Mouse (Mus musculus) MEL (cell line): ENCODE results near the gene 6430628N08Rik. TPM values are rescaled to one million over a fixed set of nuclear protein-coding genes. Genes with fewer than 3 reads are reported as not detected.

ENCODE experiments used
- DNase-seq: peaks from one replicate; pipeline ENCODE4 v3.0.0; 2011; ENCODE audit warnings: low read depth, low spot score
- H3K27ac ChIP-seq: 2 replicates; pipeline ENCODE4 v1.5.1; 2012; ENCODE audit warnings: low read depth, mild to moderate bottlenecking, control low read depth, low read length, moderate library complexity; ENCODE audit not compliant: control insufficient read depth
- H3K27me3 ChIP-seq, 2 experiments: fragments of 150-350 bp in 1 of 2; sonication (generic) in 1 of 2; 2 replicates each; pipeline ENCODE4 v1.6.1; 2012; ENCODE audit warnings: low read length in 2 of 2, mild to moderate bottlenecking in 2 of 2, improper control_type of control experiment in 1 of 2, moderate library complexity in 1 of 2; ENCODE audit not compliant: insufficient read depth in 2 of 2, control insufficient read depth in 1 of 2
- H3K36me3 ChIP-seq, 2 experiments: 2 replicates each; pipeline ENCODE4 v1.6.1; 2012 to 2014; ENCODE audit warnings: low read length in 2 of 2, improper control_type of control experiment in 1 of 2, inconsistent platforms in 1 of 2, mild to moderate bottlenecking in 1 of 2; ENCODE audit not compliant: insufficient read depth in 2 of 2, control insufficient read depth in 1 of 2
- H3K4me1 ChIP-seq, 2 experiments: fragments of 150-350 bp in 1 of 2; sonication (generic) in 1 of 2; 2 replicates each; pipeline ENCODE4 v1.6.1; 2012; ENCODE audit warnings: low read length in 2 of 2, improper control_type of control experiment in 1 of 2, mild to moderate bottlenecking in 1 of 2; ENCODE audit not compliant: insufficient read depth in 2 of 2, control insufficient read depth in 1 of 2
- H3K4me3 ChIP-seq, 2 experiments: fragments of 150-350 bp in 1 of 2; sonication (generic) in 1 of 2; 2 replicates each; pipeline ENCODE4 v1.5.1; 2012; ENCODE audit warnings: low read depth in 2 of 2, low read length in 2 of 2, mild to moderate bottlenecking in 2 of 2, moderate library complexity in 2 of 2, control low read depth in 1 of 2, improper control_type of control experiment in 1 of 2; ENCODE audit not compliant: control insufficient read depth in 1 of 2, insufficient read depth in 1 of 2
- H3K79me2 ChIP-seq: 2 replicates; pipeline ENCODE4 v1.6.1; 2012; ENCODE audit warnings: mild to moderate bottlenecking, low read length, moderate library complexity; ENCODE audit not compliant: control insufficient read depth, poor library complexity, insufficient read depth
- H3K9ac ChIP-seq: 2 replicates; pipeline ENCODE4 v1.6.1; 2012; ENCODE audit warnings: low read depth, mild to moderate bottlenecking, control low read depth, low read length, moderate library complexity; ENCODE audit not compliant: control insufficient read depth, poor library complexity, severe bottlenecking
- H3K9me3 ChIP-seq: fragments of 150-350 bp; sonication (generic); replicated peaks from 2 replicates; pipeline ENCODE4 v1.6.1; 2012; ENCODE audit warnings: mild to moderate bottlenecking, low read length, improper control_type of control experiment, moderate library complexity; ENCODE audit not compliant: insufficient read depth
- ELF1 ChIP-seq: IDR thresholded peaks from 2 replicates; pipeline ENCODE4 v1.6.1; 2014; ENCODE audit warnings: low read depth, mild to moderate bottlenecking, inconsistent platforms, low read length, improper control_type of control experiment, moderate library complexity
- GABPA ChIP-seq: IDR thresholded peaks from 2 replicates; pipeline ENCODE4 v1.6.1; 2012; ENCODE audit warnings: low read depth, mild to moderate bottlenecking, inconsistent platforms, low read length, improper control_type of control experiment, moderate library complexity
- HCFC1 ChIP-seq: IDR thresholded peaks from 2 replicates; pipeline ENCODE4 v1.6.1; 2012; ENCODE audit warnings: low read depth, mild to moderate bottlenecking, inconsistent platforms, low read length, improper control_type of control experiment, moderate library complexity
- KAT2A ChIP-seq: conservative IDR thresholded peaks from 2 replicates; pipeline ENCODE4 v1.6.1; 2012; ENCODE audit warnings: low read depth, low read length, improper control_type of control experiment, inconsistent platforms
- MEF2A ChIP-seq: IDR thresholded peaks from 2 replicates; pipeline ENCODE4 v1.6.1; 2014; ENCODE audit warnings: low read depth, mild to moderate bottlenecking, inconsistent platforms, low read length, improper control_type of control experiment; ENCODE audit not compliant: poor library complexity, insufficient replicate concordance, severe bottlenecking; ENCODE audit errors: extremely low read depth
- MXI1 ChIP-seq: IDR thresholded peaks from 2 replicates; pipeline ENCODE4 v1.6.1; 2011; ENCODE audit warnings: mild to moderate bottlenecking, low read depth, low read length, improper control_type of control experiment
- MYC ChIP-seq: IDR thresholded peaks from 2 replicates; pipeline ENCODE4 v1.6.1; 2011; ENCODE audit warnings: low read depth, mild to moderate bottlenecking, low read length, improper control_type of control experiment, moderate library complexity
- POLR2A ChIP-seq, 2 experiments: IDR thresholded peaks; 2 replicates each; pipeline ENCODE4 v1.6.1; 2011 to 2012; ENCODE audit warnings: low read length in 2 of 2, mild to moderate bottlenecking in 2 of 2, control low read depth in 1 of 2, improper control_type of control experiment in 1 of 2, low read depth in 1 of 2, moderate library complexity in 1 of 2; ENCODE audit not compliant: control insufficient read depth in 1 of 2, insufficient read depth in 1 of 2, poor library complexity in 1 of 2
- RCOR1 ChIP-seq: IDR thresholded peaks from 2 replicates; pipeline ENCODE4 v1.6.1; 2012; ENCODE audit warnings: low read depth, mild to moderate bottlenecking, inconsistent platforms, low read length, improper control_type of control experiment
- SIN3A ChIP-seq: IDR thresholded peaks from 2 replicates; pipeline ENCODE4 v1.6.1; 2012; ENCODE audit warnings: low read length, improper control_type of control experiment, inconsistent platforms
- TBP ChIP-seq: IDR thresholded peaks from 2 replicates; pipeline ENCODE4 v1.8.0; 2011; ENCODE audit warnings: low read depth, low read length, improper control_type of control experiment
- TCF12 ChIP-seq: IDR thresholded peaks from 2 replicates; pipeline ENCODE4 v1.6.1; 2014; ENCODE audit warnings: low read depth, mild to moderate bottlenecking, inconsistent platforms, low read length, improper control_type of control experiment, moderate library complexity
- UBTF ChIP-seq: IDR thresholded peaks from 2 replicates; pipeline ENCODE4 v1.6.1; 2012; ENCODE audit warnings: low read depth, mild to moderate bottlenecking, inconsistent platforms, low read length, improper control_type of control experiment, moderate library complexity, borderline replicate concordance; ENCODE audit not compliant: insufficient read depth
- USF1 ChIP-seq: IDR thresholded peaks from 2 replicates; pipeline ENCODE4 v1.6.1; 2014; ENCODE audit warnings: low read depth, mild to moderate bottlenecking, inconsistent platforms, low read length, improper control_type of control experiment, moderate library complexity
- USF2 ChIP-seq, 2 experiments: IDR thresholded peaks; 2 replicates each; pipeline ENCODE4 v1.6.1; 2011 to 2012; ENCODE audit warnings: improper control_type of control experiment in 2 of 2, low read length in 2 of 2, borderline replicate concordance in 1 of 2, inconsistent platforms in 1 of 2, low read depth in 1 of 2, mild to moderate bottlenecking in 1 of 2; ENCODE audit not compliant: insufficient read depth in 1 of 2
- ZMIZ1 ChIP-seq: IDR thresholded peaks from 2 replicates; pipeline ENCODE4 v1.6.1; 2012; ENCODE audit warnings: low read depth, mild to moderate bottlenecking, inconsistent platforms, low read length, improper control_type of control experiment, moderate library complexity
- ZNF384 ChIP-seq: IDR thresholded peaks from 2 replicates; pipeline ENCODE4 v1.6.1; 2012; ENCODE audit warnings: low read depth, mild to moderate bottlenecking, inconsistent platforms, low read length, improper control_type of control experiment
- polyA plus RNA-seq, 2 experiments: library from polyadenylated mRNA; stranded (reverse) in 1 of 2; unstranded in 1 of 2; fragments of >175 nt in 1 of 2; fragments of >200 nt in 1 of 2; gene quantifications; 2 replicates each; pipeline versions ENCODE4 v1.2.1 to v1.2.4; 2012; ENCODE audit warnings: low replicate concordance in 2 of 2, low read depth in 1 of 2; ENCODE audit not compliant: insufficient read length in 2 of 2, insufficient read depth in 1 of 2, missing spikeins in 1 of 2
- total RNA-seq: library from RNA; depleted of rRNA; stranded (reverse); fragments of 300-350 nt; gene quantifications from 2 replicates; pipeline ENCODE4 v1.2.3, GENCODE M21; 2012

Gene 6430628N08Rik
- total and polyA plus RNA-seq, 3 experiments: not detected

- H3K9ac ChIP-seq: no peak overlapping the region
- H3K36me3 ChIP-seq: no peaks in the 10 kb centered on the region
- H3K4me3 ChIP-seq: no peak overlapping the region
- H3K9me3 ChIP-seq: no peaks in the 10 kb centered on the region
- DNase-seq: no peak
- no peak for TF ChIP-seq MEF2A
- no peak for TF ChIP-seq SIN3A
- no peak for TF ChIP-seq RCOR1
- no peak for TF ChIP-seq UBTF
- no peak for TF ChIP-seq ELF1
- no peaks in the 10 kb centered on the region for H3K79me2 ChIP-seq
- peaks cover 0 to 1% of the 10 kb centered on the region in 2 experiments; a peak in 1 of 4 replicates for H3K27me3 ChIP-seq
- no peaks in the 10 kb centered on the region for H3K4me1 ChIP-seq
- H3K27ac ChIP-seq: no peak overlapping the region
Observed at GRCm38 (mm10) chr4:115940681-115941080, 50.2 kb downstream of the 6430628N08Rik start.

GRCm38 (mm10) chr4:115941242-115941820 lies 50.9 kb downstream of the 6430628N08Rik start:
- TF ChIP-seq USF1: no peak
- no peak for TF ChIP-seq POLR2A (IDR thresholded peaks at IDR 0.05; ENCODE audit: control insufficient read depth in 1 of 2, insufficient read depth in 1 of 2, low read depth in 1 of 2, low read length in 2 of 2, poor library complexity in 1 of 2)
- no peak for TF ChIP-seq TCF12
- TF ChIP-seq ZMIZ1: no peak
- TF ChIP-seq TBP: no peak
- no peak for TF ChIP-seq MXI1
- TF ChIP-seq RCOR1: no peak
- TF ChIP-seq KAT2A: no peak
- H3K9me3 ChIP-seq: no peaks in the 10 kb centered on the region
- H3K27ac ChIP-seq: no peak overlapping the region
- no peaks in the 10 kb centered on the region for H3K79me2 ChIP-seq
- no peaks in the 10 kb centered on the region for H3K36me3 ChIP-seq
- H3K9ac ChIP-seq: no peak overlapping the region
- no peaks in the 10 kb centered on the region for H3K4me1 ChIP-seq
- no peak overlapping the region for H3K4me3 ChIP-seq
- H3K27me3 ChIP-seq: peaks cover 0 to 1% of the 10 kb centered on the region in 2 experiments; a peak in 1 of 4 replicates
- DNase-seq: no peak

GRCm38 (mm10) chr4:115943669-115944314 lies 53.3 kb downstream of the 6430628N08Rik start:
- no peak overlapping the region for H3K4me3 ChIP-seq
- H3K79me2 ChIP-seq: no peaks in the 10 kb centered on the region
- H3K9ac ChIP-seq: no peak overlapping the region
- H3K27ac ChIP-seq: no peak overlapping the region
- H3K9me3 ChIP-seq: no peaks in the 10 kb centered on the region
- H3K4me1 ChIP-seq: no peaks in the 10 kb centered on the region
- no peak for DNase-seq
- no peak for TF ChIP-seq ELF1
- no peak for TF ChIP-seq ZNF384
- no peak for TF ChIP-seq TCF12
- no peak for TF ChIP-seq USF2 (IDR thresholded peaks at IDR 0.05; ENCODE audit: borderline replicate concordance in 1 of 2, insufficient read depth in 1 of 2, low read depth in 1 of 2, low read length in 2 of 2)
- no peak for TF ChIP-seq HCFC1
- no peak for TF ChIP-seq GABPA
- no peak for TF ChIP-seq MXI1
- no peak for TF ChIP-seq MYC
- no peak for TF ChIP-seq POLR2A (IDR thresholded peaks at IDR 0.05; ENCODE audit: control insufficient read depth in 1 of 2, insufficient read depth in 1 of 2, low read depth in 1 of 2, low read length in 2 of 2, poor library complexity in 1 of 2)
- no peak for TF ChIP-seq TBP
- TF ChIP-seq, all 39 proteins: peak for 0
- Histone ChIP-seq H3K27me3 (peaks cover 0 to 1% of the 10 kb centered on the region in 2 experiments; a peak in 1 of 4 replicates), H3K36me3 (no peaks in the 10 kb centered on the region)
